Comparison of ENCODE assay signal across 11 mouse cellular contexts in genomic region chr19:22939836-22940235, GRCm38 (mm10).
DNase-seq lines count a peak whose midpoint lies in the region; ATAC-seq and TF ChIP-seq lines count a peak whose summit lies in the region.
"Had no signal": no experiment of that assay in that cellular context is flagged by ENCODE, and none has a peak within 500 bp of the region (broad histone marks: within the 10 kb centered on the region; RNA-seq: fewer than 3 reads in every experiment).

No protein-coding gene starts in this region.

- no peaks in the 10 kb centered on the region for H3K36me3 ChIP-seq in midbrain, embryonic 14.5 days (ENCODE audit: control insufficient read depth, insufficient read depth, low read length)
- no peaks in the 10 kb centered on the region for H3K36me3 ChIP-seq in midbrain, embryonic 11.5 days (ENCODE audit: control insufficient read depth, insufficient read depth, low read length)
- H3K36me3 ChIP-seq in embryonic facial prominence, embryonic 15.5 days = no peaks in the 10 kb centered on the region
- H3K36me3 ChIP-seq in stomach, postnatal 0 days (ENCODE audit: control insufficient read depth, insufficient read depth, low read length) = no peaks in the 10 kb centered on the region
- H3K36me3 ChIP-seq: heart, embryonic 12.5 days; limb, embryonic 13.5 days had no signal

- H3K4me2 ChIP-seq in midbrain, embryonic 14.5 days (ENCODE audit: low read length) = no peak overlapping the region
- H3K4me2 ChIP-seq in midbrain, embryonic 11.5 days = no peak overlapping the region
- no peak overlapping the region for H3K4me2 ChIP-seq in embryonic facial prominence, embryonic 15.5 days (replicated peaks)
- no peak overlapping the region for H3K4me2 ChIP-seq in stomach, postnatal 0 days (replicated peaks; ENCODE audit: low read depth)
- H3K4me2 ChIP-seq: heart, embryonic 12.5 days; limb, embryonic 13.5 days had no signal

- H3K27ac ChIP-seq in midbrain, embryonic 14.5 days (replicated peaks; ENCODE audit: low read depth, low read length) = no peak overlapping the region
- no peak overlapping the region for H3K27ac ChIP-seq in midbrain, embryonic 11.5 days (ENCODE audit: low read depth, low read length)
- H3K27ac ChIP-seq in embryonic facial prominence, embryonic 15.5 days (replicated peaks) = peak overlapping the region; percentile 36; the same call in 1 of the 2 replicates
- peak overlapping the region; percentile 19 for H3K27ac ChIP-seq in stomach, postnatal 0 days (replicated peaks)
- H3K27ac ChIP-seq: limb, embryonic 13.5 days had no signal

- WGBS in midbrain, embryonic 14.5 days = 26% methylated on average over 5 of the region's 5 CpGs
- 33% methylated on average over 5 of the region's 5 CpGs for WGBS in midbrain, embryonic 11.5 days
- WGBS in embryonic facial prominence, embryonic 15.5 days = 47% methylated on average over 5 of the region's 5 CpGs
- WGBS in stomach, postnatal 0 days = 47% methylated on average over 5 of the region's 5 CpGs

- peak; percentile 81 for DNase-seq in heart, adult 11 months
- no peak for DNase-seq in heart, postnatal 4 days
- peak; percentile 14 for DNase-seq in midbrain, embryonic 14.5 days
- DNase-seq in midbrain, embryonic 11.5 days (ENCODE audit: low spot score, missing footprints) = no peak
- no peak for DNase-seq in stomach, postnatal 0 days (ENCODE audit: low spot score)
- DNase-seq in left cerebral cortex, postnatal 36 days (ENCODE audit: low spot score in 2 of 2) = no peak
- DNase-seq in lung, postnatal 14 days = no peak
- DNase-seq: thymus, postnatal 36 days had no signal

- no peak overlapping the region for H3K4me3 ChIP-seq in midbrain, embryonic 14.5 days (replicated peaks; ENCODE audit: low read depth, low read length)
- H3K4me3 ChIP-seq in midbrain, embryonic 11.5 days (ENCODE audit: low read depth, low read length) = no peak overlapping the region
- H3K4me3 ChIP-seq in embryonic facial prominence, embryonic 15.5 days (replicated peaks) = no peak overlapping the region
- no peak overlapping the region for H3K4me3 ChIP-seq in stomach, postnatal 0 days (ENCODE audit: low read depth, low read length)
- H3K4me3 ChIP-seq: heart, embryonic 12.5 days; limb, embryonic 13.5 days had no signal

- peaks cover 14% of the 10 kb centered on the region; the same call in 1 of the 2 replicates for H3K4me1 ChIP-seq in midbrain, embryonic 14.5 days (ENCODE audit: control insufficient read depth, insufficient read depth, low read length)
- H3K4me1 ChIP-seq in midbrain, embryonic 11.5 days (ENCODE audit: control insufficient read depth, insufficient read depth, low read length) = no peaks in the 10 kb centered on the region
- peaks cover 22% of the 10 kb centered on the region for H3K4me1 ChIP-seq in embryonic facial prominence, embryonic 15.5 days
- 0 out of 2 replicates have a peak, but pooled peaks cover 5% of the 10 kb centered on the region for H3K4me1 ChIP-seq in stomach, postnatal 0 days (replicated peaks; ENCODE audit: control insufficient read depth, insufficient read depth)
- H3K4me1 ChIP-seq: limb, embryonic 13.5 days had no signal

- no peaks in the 10 kb centered on the region for H3K27me3 ChIP-seq in midbrain, embryonic 14.5 days (ENCODE audit: control insufficient read depth, insufficient read depth, low read length)
- H3K27me3 ChIP-seq in midbrain, embryonic 11.5 days (ENCODE audit: control insufficient read depth, insufficient read depth, low read length) = no peaks in the 10 kb centered on the region
- no peaks in the 10 kb centered on the region for H3K27me3 ChIP-seq in embryonic facial prominence, embryonic 15.5 days
- H3K27me3 ChIP-seq in stomach, postnatal 0 days (ENCODE audit: control insufficient read depth, insufficient read depth, low read length) = no peaks in the 10 kb centered on the region
- H3K27me3 ChIP-seq: heart, embryonic 12.5 days; limb, embryonic 13.5 days had no signal

- no peak overlapping the region for H3K9ac ChIP-seq in midbrain, embryonic 14.5 days (replicated peaks; ENCODE audit: low read length)
- no peak overlapping the region for H3K9ac ChIP-seq in midbrain, embryonic 11.5 days (ENCODE audit: low read length)
- no peak overlapping the region for H3K9ac ChIP-seq in embryonic facial prominence, embryonic 15.5 days
- no peak overlapping the region for H3K9ac ChIP-seq in stomach, postnatal 0 days (ENCODE audit: low read length)
- H3K9ac ChIP-seq: heart, embryonic 12.5 days; limb, embryonic 13.5 days had no signal

- no peak for TF ChIP-seq CTCF in stomach, postnatal 0 days (IDR thresholded peaks at IDR 0.05; ENCODE audit: low read depth)

- TF ChIP-seq EP300 in stomach, postnatal 0 days (optimal IDR thresholded peaks at IDR 0.05) = no peak

- intact Hi-C loops in left cerebral cortex, postnatal 36 days (cut with DNase I) = no loop called here

- no peaks in the 10 kb centered on the region for H3K9me3 ChIP-seq in midbrain, embryonic 14.5 days (ENCODE audit: control insufficient read depth, low read length)
- no peaks in the 10 kb centered on the region for H3K9me3 ChIP-seq in midbrain, embryonic 11.5 days (ENCODE audit: control insufficient read depth, low read length)
- H3K9me3 ChIP-seq in embryonic facial prominence, embryonic 15.5 days (replicated peaks) = no peaks in the 10 kb centered on the region
- no peaks in the 10 kb centered on the region for H3K9me3 ChIP-seq in stomach, postnatal 0 days (ENCODE audit: control insufficient read depth, low read length)
- H3K9me3 ChIP-seq: heart, embryonic 12.5 days; limb, embryonic 13.5 days had no signal

- ATAC-seq in midbrain, embryonic 14.5 days (ENCODE audit: low FRiP score, low TSS enrichment) = no peak
- no peak for ATAC-seq in midbrain, embryonic 11.5 days (ENCODE audit: low FRiP score)
- no peak for ATAC-seq in embryonic facial prominence, embryonic 15.5 days (ENCODE audit: insufficient number of reproducible peaks, low FRiP score, low TSS enrichment, low read depth)
- no peak for ATAC-seq in stomach, postnatal 0 days (ENCODE audit: low FRiP score, low TSS enrichment)

Comparison
In these comparisons a context has a peak if more than half of its experiments do, and no peak if none do; other contexts are left out.
1. DNase-seq: peak in heart, adult 11 months (single experiment) and midbrain, embryonic 14.5 days (single experiment); none in heart, postnatal 4 days (single experiment), midbrain, embryonic 11.5 days (single experiment), stomach, postnatal 0 days (single experiment), left cerebral cortex, postnatal 36 days (0 of 2) and lung, postnatal 14 days (single experiment).
2. H3K27ac ChIP-seq: peak in embryonic facial prominence, embryonic 15.5 days (single experiment) and stomach, postnatal 0 days (single experiment); none in midbrain, embryonic 14.5 days (single experiment) and midbrain, embryonic 11.5 days (single experiment).